Mouse (Mus musculus): Measurements from ENCODE around the gene 2410015M20Rik. TPM values are rescaled to one million over a fixed set of nuclear protein-coding genes. Genes with fewer than 3 reads are reported as not detected.

The 2410015M20Rik gene
- polyA plus RNA-seq (2012): 289 and 328 TPM in 2 replicates

GRCm38 (mm10) chr17:56609452-56610171 lies at the start of gene 2410015M20Rik:
2410015M20Rik (minus strand) TSS chr17:56609771.

GRCm38 (mm10) chr17:56627530-56628277 lies 18.1 kb upstream of the 2410015M20Rik start, which contains the start of gene Catsperd:
Catsperd (plus strand) TSS chr17:56628143.

GRCm38 (mm10) chr17:56626754-56627470 lies 17.3 kb upstream of the 2410015M20Rik start, which contains the start of gene Lonp1:
Lonp1 (minus strand) TSS chr17:56626887.

GRCm38 (mm10) chr17:56613236-56613844 lies 3.8 kb upstream of the 2410015M20Rik start, which contains the start of gene Rpl36:
Rpl36 (plus strand) TSS chr17:56613416.

GRCm38 (mm10) chr17:56584257-56585130 lies 25.1 kb downstream of the 2410015M20Rik start, which contains the start of the genes Safb2 and Safb:
Safb2 (minus strand) TSS chr17:56584585.
Safb (plus strand) TSS chr17:56584825.

Other genes starting within 250 kb of the 2410015M20Rik start
- gene Ptprs, start 133.3 kb downstream of the 2410015M20Rik start, polyA plus RNA-seq (2012): 146 and 239 TPM in 2 replicates
- gene Znrf4, start 97.3 kb downstream of the 2410015M20Rik start, polyA plus RNA-seq (2012): not detected in 2 replicates
- 0.79 and 1.2 TPM in 2 replicates for gene Gm20219, start 55.4 kb downstream of the 2410015M20Rik start, polyA plus RNA-seq (2012)
- gene Safb2, start 25.2 kb downstream of the 2410015M20Rik start, polyA plus RNA-seq (2012): 222 and 401 TPM in 2 replicates
- 122 and 190 TPM in 2 replicates for gene Safb, start 24.9 kb downstream of the 2410015M20Rik start, polyA plus RNA-seq (2012)
- gene Rpl36, start 3.6 kb upstream of the 2410015M20Rik start, polyA plus RNA-seq (2012): 8,768 and 8,813 TPM in 2 replicates
- gene Lonp1, start 17.1 kb upstream of the 2410015M20Rik start, polyA plus RNA-seq (2012): 83.3 and 99.4 TPM in 2 replicates
- 0.08 and 0.35 TPM in 2 replicates for gene Catsperd, start 18.4 kb upstream of the 2410015M20Rik start, polyA plus RNA-seq (2012)
- 104 and 107 TPM in 2 replicates for gene Ranbp3, start 63.5 kb upstream of the 2410015M20Rik start, polyA plus RNA-seq (2012)
- 280 and 302 TPM in 2 replicates for gene Ndufa11, start 108.0 kb upstream of the 2410015M20Rik start, polyA plus RNA-seq (2012)
- gene Vmac, start 108.3 kb upstream of the 2410015M20Rik start, polyA plus RNA-seq (2012): 15.8 and 18.8 TPM in 2 replicates
- gene Nrtn, start 147.8 kb upstream of the 2410015M20Rik start, polyA plus RNA-seq (2012): 3.7 and 4.5 TPM in 2 replicates
- 83.8 and 107 TPM in 2 replicates for gene Dus3l, start 155.0 kb upstream of the 2410015M20Rik start, polyA plus RNA-seq (2012)
- 14.2 and 18.3 TPM in 2 replicates for gene Prr22, start 160.5 kb upstream of the 2410015M20Rik start, polyA plus RNA-seq (2012)
- 36.0 and 39.0 TPM in 2 replicates for gene Rfx2, start 221.2 kb upstream of the 2410015M20Rik start, polyA plus RNA-seq (2012)